Mouse (Mus musculus) myocyte (in vitro differentiated cells): ENCODE measurements at regions not wholly inside any gene's neighbourhood (a gene's known extent, or its start where the extent isn't known, plus 50 kb on each side); places are given as distances from the start of the nearest gene placed in this dataset.

Source experiments
- CEBPB ChIP-seq: IDR thresholded peaks from 2 replicates; pipeline ENCODE4 v1.6.1; 2011; ENCODE audit warnings: mild to moderate bottlenecking, moderate library complexity; ENCODE audit not compliant: poor library complexity, insufficient read depth, severe bottlenecking
- E2F4 ChIP-seq: IDR thresholded peaks from one replicate; pipeline ENCODE4 v1.6.1; 2011; ENCODE audit warnings: mild to moderate bottlenecking, control low read depth, moderate library complexity; ENCODE audit not compliant: insufficient read depth
- MAX ChIP-seq: IDR thresholded peaks from one replicate; pipeline ENCODE4 v1.6.1; 2011; ENCODE audit warnings: low read depth, mild to moderate bottlenecking, control low read depth
- POLR2A ChIP-seq: IDR thresholded peaks from one replicate; pipeline ENCODE4 v1.6.1; 2011; ENCODE audit warnings: low read depth, mild to moderate bottlenecking, control low read depth, moderate library complexity; ENCODE audit not compliant: insufficient read length
- POLR2AphosphoS2 ChIP-seq: IDR thresholded peaks from one replicate; pipeline ENCODE4 v1.6.1; 2011; ENCODE audit warnings: low read depth, control low read depth; ENCODE audit not compliant: insufficient read length
- REST ChIP-seq: IDR thresholded peaks from one replicate; pipeline ENCODE4 v1.6.1; 2011; ENCODE audit warnings: mild to moderate bottlenecking, control low read depth, moderate library complexity; ENCODE audit not compliant: insufficient read depth, insufficient read length
- TCF12 ChIP-seq: IDR thresholded peaks from one replicate; pipeline ENCODE4 v1.6.1; 2011; ENCODE audit warnings: mild to moderate bottlenecking, control low read depth; ENCODE audit not compliant: poor library complexity, insufficient read depth, severe bottlenecking
- TCF3 ChIP-seq: IDR thresholded peaks from one replicate; pipeline ENCODE4 v1.6.1; 2011; ENCODE audit warnings: low read depth, control low read depth; ENCODE audit not compliant: insufficient read length
- USF1 ChIP-seq: IDR thresholded peaks from one replicate; pipeline ENCODE4 v1.6.1; 2011; ENCODE audit warnings: low read depth, mild to moderate bottlenecking, control low read depth, moderate library complexity

DNA sequence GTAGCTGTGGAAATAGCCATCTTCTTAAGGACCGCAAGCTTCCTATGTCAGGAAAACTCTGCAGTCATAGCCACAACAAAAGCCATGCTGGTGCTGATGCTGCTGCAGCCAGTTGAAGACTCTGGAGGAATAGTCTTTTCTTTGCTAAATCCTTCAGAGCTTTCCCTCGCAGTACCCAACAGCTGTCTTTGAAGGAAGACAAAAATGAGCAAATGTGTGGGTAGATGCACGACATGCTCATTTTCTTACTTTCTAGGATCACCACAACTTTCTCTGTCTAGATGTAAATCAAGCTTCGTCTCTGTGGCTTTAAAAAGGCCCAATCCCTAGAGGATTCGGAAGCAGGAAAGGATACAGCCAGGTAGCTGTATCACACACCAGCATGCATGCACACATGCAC, 222.6 kb upstream of the Apob start:
- TF ChIP-seq POLR2A (no peak), POLR2AphosphoS2 (no peak), TCF3 (no peak), E2F4 (no peak), TCF12 (no peak), MAX (no peak), USF1 (no peak), CEBPB (no peak), REST (no peak)
